Mouse (Mus musculus) myocyte (in vitro differentiated cells): Measurements from ENCODE around the gene Anks1b. TPM values are rescaled to one million over a fixed set of nuclear protein-coding genes. Genes with fewer than 3 reads are reported as not detected.

Experiments used
- H3K27me3 ChIP-seq: one replicate; pipeline ENCODE4 v1.6.1; 2011; ENCODE audit not compliant: control insufficient read depth, insufficient read depth, insufficient read length
- H3K36me3 ChIP-seq: one replicate; pipeline ENCODE4 v1.6.1; 2011; ENCODE audit not compliant: control insufficient read depth, insufficient read depth
- H3K4me2 ChIP-seq: one replicate; pipeline ENCODE4 v1.6.1; 2011; ENCODE audit warnings: low read depth, control low read depth
- H3K4me3 ChIP-seq: one replicate; pipeline ENCODE4 v1.5.1; 2011; ENCODE audit warnings: mild to moderate bottlenecking, control low read depth, moderate library complexity
- H3K79me2 ChIP-seq: one replicate; pipeline ENCODE4 v1.6.1; 2011; ENCODE audit not compliant: control insufficient read depth, insufficient read depth
- H3ac ChIP-seq: one replicate; pipeline ENCODE4 v1.6.1; 2011; ENCODE audit not compliant: control insufficient read depth, insufficient read length
- CEBPB ChIP-seq: IDR thresholded peaks from 2 replicates; pipeline ENCODE4 v1.6.1; 2011; ENCODE audit warnings: mild to moderate bottlenecking, moderate library complexity; ENCODE audit not compliant: poor library complexity, insufficient read depth, severe bottlenecking
- E2F4 ChIP-seq: IDR thresholded peaks from one replicate; pipeline ENCODE4 v1.6.1; 2011; ENCODE audit warnings: mild to moderate bottlenecking, control low read depth, moderate library complexity; ENCODE audit not compliant: insufficient read depth
- MAX ChIP-seq: IDR thresholded peaks from one replicate; pipeline ENCODE4 v1.6.1; 2011; ENCODE audit warnings: low read depth, mild to moderate bottlenecking, control low read depth
- MYOD1 ChIP-seq, 3 experiments: IDR thresholded peaks; one replicate each; pipeline ENCODE4 v1.6.1; 2011; ENCODE audit warnings: control low read depth in 2 of 3, low read depth in 2 of 3, mild to moderate bottlenecking in 2 of 3, moderate library complexity in 1 of 3; ENCODE audit not compliant: insufficient read length in 2 of 3, control insufficient read depth in 1 of 3
- POLR2A ChIP-seq: IDR thresholded peaks from one replicate; pipeline ENCODE4 v1.6.1; 2011; ENCODE audit warnings: low read depth, mild to moderate bottlenecking, control low read depth, moderate library complexity; ENCODE audit not compliant: insufficient read length
- POLR2AphosphoS2 ChIP-seq: IDR thresholded peaks from one replicate; pipeline ENCODE4 v1.6.1; 2011; ENCODE audit warnings: low read depth, control low read depth; ENCODE audit not compliant: insufficient read length
- REST ChIP-seq: IDR thresholded peaks from one replicate; pipeline ENCODE4 v1.6.1; 2011; ENCODE audit warnings: mild to moderate bottlenecking, control low read depth, moderate library complexity; ENCODE audit not compliant: insufficient read depth, insufficient read length
- SRF ChIP-seq: IDR thresholded peaks from one replicate; pipeline ENCODE4 v1.6.1; 2011; ENCODE audit warnings: low read depth; ENCODE audit not compliant: control insufficient read depth, insufficient read length
- TCF12 ChIP-seq: IDR thresholded peaks from one replicate; pipeline ENCODE4 v1.6.1; 2011; ENCODE audit warnings: mild to moderate bottlenecking, control low read depth; ENCODE audit not compliant: poor library complexity, insufficient read depth, severe bottlenecking
- TCF3 ChIP-seq: IDR thresholded peaks from one replicate; pipeline ENCODE4 v1.6.1; 2011; ENCODE audit warnings: low read depth, control low read depth; ENCODE audit not compliant: insufficient read length
- USF1 ChIP-seq: IDR thresholded peaks from one replicate; pipeline ENCODE4 v1.6.1; 2011; ENCODE audit warnings: low read depth, mild to moderate bottlenecking, control low read depth, moderate library complexity
- polyA plus RNA-seq: library from polyadenylated mRNA; unstranded; fragments of >200 nt; fragmentation: generic; extraction: Trizol; gene quantifications from one replicate; pipeline ENCODE4 v1.2.1, GENCODE M21; 2012; ENCODE audit warnings: missing spikeins

Gene Anks1b
- polyA plus RNA-seq, 1 experiment: 0.13 TPM

GRCm38 (mm10) chr10:90637352-90637751 is 764.0 kb downstream of the Anks1b start:
- no peaks in the 10 kb centered on the region for H3K79me2 ChIP-seq
- H3K4me2 ChIP-seq: no peak overlapping the region
- H3ac ChIP-seq: no peak overlapping the region
- no peaks in the 10 kb centered on the region for H3K27me3 ChIP-seq
- H3K4me3 ChIP-seq: no peak overlapping the region
- TF ChIP-seq TCF3: no peak
- H3K36me3 ChIP-seq: no peaks in the 10 kb centered on the region

GRCm38 (mm10) chr10:90649681-90650080 is 776.4 kb downstream of the Anks1b start:
- no peaks in the 10 kb centered on the region for H3K79me2 ChIP-seq
- no peaks in the 10 kb centered on the region for H3K36me3 ChIP-seq
- TF ChIP-seq CEBPB: no peak
- TF ChIP-seq USF1: no peak
- TF ChIP-seq MYOD1 (IDR thresholded peaks at IDR 0.05; ENCODE audit: control insufficient read depth in 1 of 3, insufficient read length in 2 of 3, low read depth in 2 of 3): no peak
- TF ChIP-seq POLR2A: no peak
- TF ChIP-seq POLR2AphosphoS2: no peak
- no peak for TF ChIP-seq SRF
- TF ChIP-seq E2F4: no peak
- H3K4me3 ChIP-seq: no peak overlapping the region
- no peak overlapping the region for H3K4me2 ChIP-seq
- no peak overlapping the region for H3ac ChIP-seq
- no peaks in the 10 kb centered on the region for H3K27me3 ChIP-seq

- Histone ChIP-seq H3K4me3 (no peak overlapping the region), H3ac (no peak overlapping the region), H3K4me2 (no peak overlapping the region), H3K36me3 (no peaks in the 10 kb centered on the region), H3K79me2 (no peaks in the 10 kb centered on the region), H3K27me3 (no peaks in the 10 kb centered on the region)
- TF ChIP-seq CEBPB (peak; percentile 74; the same call in 1 of the 2 replicates), POLR2A (no peak), USF1 (no peak), E2F4 (no peak), MYOD1 (IDR thresholded peaks at IDR 0.05; ENCODE audit: control insufficient read depth in 1 of 3, insufficient read length in 2 of 3, low read depth in 2 of 3) (no peak)
These were observed 784.3 kb downstream of the Anks1b start for GRCm38 (mm10) chr10:90657416-90658120.

- Histone ChIP-seq H3K36me3 (no peaks in the 10 kb centered on the region), H3ac (no peak overlapping the region), H3K79me2 (no peaks in the 10 kb centered on the region), H3K4me2 (no peak overlapping the region), H3K27me3 (no peaks in the 10 kb centered on the region), H3K4me3 (no peak overlapping the region)
- TF ChIP-seq TCF12: no peak
- no peak for TF ChIP-seq MYOD1 (IDR thresholded peaks at IDR 0.05; ENCODE audit: control insufficient read depth in 1 of 3, insufficient read length in 2 of 3, low read depth in 2 of 3)
- no peak for TF ChIP-seq REST
- TF ChIP-seq POLR2AphosphoS2: no peak
- no peak for TF ChIP-seq SRF
- no peak for TF ChIP-seq CEBPB
- no peak for TF ChIP-seq E2F4
These were observed 793.4 kb downstream of the Anks1b start for GRCm38 (mm10) chr10:90666746-90667145.

- Histone ChIP-seq H3K4me2 (no peak overlapping the region), H3K4me3 (no peak overlapping the region), H3K36me3 (no peaks in the 10 kb centered on the region), H3K27me3 (no peaks in the 10 kb centered on the region), H3K79me2 (no peaks in the 10 kb centered on the region), H3ac (no peak overlapping the region)
- no peak for TF ChIP-seq POLR2AphosphoS2
These were observed 797.0 kb downstream of the Anks1b start for GRCm38 (mm10) chr10:90670291-90670690.

GRCm38 (mm10) chr10:90672135-90672534 is 798.8 kb downstream of the Anks1b start:
- TF ChIP-seq USF1 (no peak), POLR2A (no peak), MAX (no peak), REST (no peak), SRF (no peak), POLR2AphosphoS2 (no peak), TCF12 (no peak)
- H3K4me2 ChIP-seq: no peak overlapping the region
- H3K79me2 ChIP-seq: no peaks in the 10 kb centered on the region
- no peaks in the 10 kb centered on the region for H3K36me3 ChIP-seq
- H3ac ChIP-seq: no peak overlapping the region
- no peaks in the 10 kb centered on the region for H3K27me3 ChIP-seq
- no peak overlapping the region for H3K4me3 ChIP-seq
